8 mouse cellular contexts compared by ENCODE assay signal in the genomic region with DNA sequence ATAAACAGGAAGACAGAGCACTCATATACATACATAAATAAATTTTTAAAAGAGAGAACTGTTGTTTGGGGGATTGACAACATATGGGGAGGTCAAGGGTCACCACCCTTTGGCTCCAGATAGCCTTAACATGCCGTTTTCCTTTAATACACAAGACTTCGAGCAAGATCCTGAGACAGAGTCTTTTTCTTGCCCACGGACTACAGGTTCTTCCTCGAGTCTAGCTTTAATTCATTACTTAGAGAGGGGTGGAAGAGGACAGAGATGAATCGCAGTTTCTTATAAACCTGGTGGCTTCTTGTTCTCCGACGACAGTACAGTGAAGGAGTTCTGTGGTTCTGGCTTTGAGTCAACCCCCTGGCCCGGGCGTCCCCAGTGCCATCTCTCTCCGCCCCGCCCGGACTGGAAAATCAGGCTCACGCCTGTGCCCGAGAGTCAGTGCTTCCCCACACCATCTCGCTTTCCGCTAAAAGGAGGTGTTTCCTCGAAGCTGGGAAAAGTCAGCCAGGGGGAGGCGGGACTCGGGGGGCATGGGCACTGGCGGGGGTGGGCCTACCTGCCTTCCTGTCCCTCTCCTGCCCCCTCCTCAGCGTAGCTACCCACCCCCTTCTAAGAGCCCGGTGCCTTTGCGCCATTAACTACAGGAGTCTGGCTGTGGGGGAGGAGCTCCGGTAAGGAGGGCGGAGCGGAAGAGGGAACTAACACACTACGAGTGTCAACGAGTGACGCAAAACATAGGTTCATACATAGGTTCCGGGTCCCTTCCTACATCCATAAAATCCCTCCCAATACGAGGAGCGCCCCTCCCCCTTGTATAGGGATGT. TPM values are rescaled to one million over a fixed set of nuclear protein-coding genes. Genes with fewer than 3 reads are reported as not detected.
DNase-seq lines count a peak whose midpoint lies in the region; ATAC-seq and TF ChIP-seq lines count a peak whose summit lies in the region.

No protein-coding gene starts in this region.

- H3K9me3 ChIP-seq in E14TG2a.4 (ENCODE audit: low read length) = no peaks in the 10 kb centered on the region
- H3K9me3 ChIP-seq in lung, embryonic 14.5 days (ENCODE audit: low read depth, low read length) = no peaks in the 10 kb centered on the region

- H3K27ac ChIP-seq in lung, embryonic 14.5 days (ENCODE audit: low read depth) = no peak overlapping the region

- peak; percentile 82 for ATAC-seq in granulocyte monocyte progenitor cell, adult 5-6 weeks (replicated peaks; ENCODE audit: poor library complexity, severe bottlenecking)
- peak; percentile 80 for ATAC-seq in lung, embryonic 14.5 days (ENCODE audit: insufficient read depth)
- ATAC-seq in neutrophil, adult 5-6 weeks (ENCODE audit: extremely low read depth, insufficient number of reproducible peaks, low FRiP score, poor library complexity, severe bottlenecking) = peak; percentile 83

- peak overlapping the region; percentile 66 for H3K4me3 ChIP-seq in E14TG2a.4 (replicated peaks; ENCODE audit: low read length)
- H3K4me3 ChIP-seq in lung, embryonic 14.5 days (ENCODE audit: low read depth, low read length) = peak overlapping the region; percentile 46

- H3K36me3 ChIP-seq in E14TG2a.4 (ENCODE audit: insufficient read depth, low read length) = no peaks in the 10 kb centered on the region
- H3K36me3 ChIP-seq in lung, embryonic 14.5 days (ENCODE audit: insufficient read depth) = no peaks in the 10 kb centered on the region

- peak overlapping the region; percentile 94 for H3K4me2 ChIP-seq in lung, embryonic 14.5 days

- peaks cover 51% of the 10 kb centered on the region for H3K4me1 ChIP-seq in E14TG2a.4 (replicated peaks; ENCODE audit: low read depth, low read length)
- H3K4me1 ChIP-seq in lung, embryonic 14.5 days (ENCODE audit: insufficient read depth) = 0 out of 2 replicates have a peak, but pooled peaks cover 3% of the 10 kb centered on the region

- H3K9ac ChIP-seq in lung, embryonic 14.5 days = peak overlapping the region; percentile 46

- 3% methylated on average over 32 of the region's 32 CpGs for WGBS in lung, embryonic 14.5 days

- TF ChIP-seq CTCF in E14TG2a.4 (conservative IDR thresholded peaks at IDR 0.05; ENCODE audit: low read length) = no peak
- no peak for TF ChIP-seq CTCF in lung, embryonic 14.5 days (IDR thresholded peaks at IDR 0.05; ENCODE audit: low read depth)

- peak; percentile 62 for DNase-seq in adrenal gland, postnatal 14 days
- DNase-seq in kidney, adult 11 months = peak; percentile 38
- DNase-seq in lung, embryonic 14.5 days = peak; percentile 73
- no peak for DNase-seq in right cerebral cortex, postnatal 14 days
- no peak for DNase-seq in layer of hippocampus, postnatal 14 days (ENCODE audit: low spot score in 2 of 2)

- H3K27me3 ChIP-seq in E14TG2a.4 (ENCODE audit: insufficient read depth, low read length) = peaks cover 72% of the 10 kb centered on the region
- H3K27me3 ChIP-seq in lung, embryonic 14.5 days (ENCODE audit: insufficient read depth, low read length) = no peaks in the 10 kb centered on the region

RNA-seq across cellular contexts. Expression of gene Tbx21, which starts 11.7 kb away (rescaled TPM):
- total RNA-seq in adrenal gland, postnatal 14 days (2021) = 0.33 and 0.56 TPM in 2 replicates
- not detected in 2 replicates for total RNA-seq in granulocyte monocyte progenitor cell, adult 5-6 weeks (2014; fragmentation: Nextera tagmentation)
- 0.26 TPM in 1 of 2 replicates, not detected in the other for total RNA-seq in granulocyte monocyte progenitor cell, adult 5-6 weeks (2017)
- polyA plus RNA-seq in lung, embryonic 14.5 days (2014; fragmentation: Nextera tagmentation; extraction: Ambion mirVana) = not detected in 2 replicates
- total RNA-seq in neutrophil, adult 5-6 weeks (2017) = 1.3 and 1.4 TPM in 2 replicates
- total RNA-seq in layer of hippocampus, postnatal 14 days (2021) = under 1 TPM in 1 of 2 experiments, not detected in 1; 0.19 TPM

RNA-seq across cellular contexts. Expression of gene Tbkbp1, which starts 24.4 kb away (rescaled TPM):
- 17.6 and 22.9 TPM in 2 replicates for total RNA-seq in adrenal gland, postnatal 14 days (2021)
- 8.0 and 8.5 TPM in 2 replicates for total RNA-seq in granulocyte monocyte progenitor cell, adult 5-6 weeks (2014; fragmentation: Nextera tagmentation)
- 1.1 and 6.6 TPM in 2 replicates for total RNA-seq in granulocyte monocyte progenitor cell, adult 5-6 weeks (2017)
- 9.4 and 10.8 TPM in 2 replicates for polyA plus RNA-seq in lung, embryonic 14.5 days (2014; fragmentation: Nextera tagmentation; extraction: Ambion mirVana)
- total RNA-seq in neutrophil, adult 5-6 weeks (2017) = 11.3 and 13.2 TPM in 2 replicates
- 10 to 100 TPM; 60.9 to 68.4 TPM for total RNA-seq in layer of hippocampus, postnatal 14 days (2021)

Comparison
In these comparisons a context has a peak if more than half of its experiments do, and no peak if none do; other contexts are left out.
1. DNase-seq: peak in adrenal gland, postnatal 14 days (single experiment), kidney, adult 11 months (single experiment) and lung, embryonic 14.5 days (single experiment); none in right cerebral cortex, postnatal 14 days (single experiment) and layer of hippocampus, postnatal 14 days (0 of 2).
2. Peak in every context shown above with its lines, with median percentiles within 50 percentile points of each other: ATAC-seq.